Mouse (Mus musculus) CH12.LX (cell line): ENCODE data around the gene Mns1.

Experiments used
- BHLHE40 ChIP-seq: IDR thresholded peaks from 2 replicates; pipeline ENCODE4 v1.6.1; 2011; ENCODE audit warnings: mild to moderate bottlenecking, low read depth, low read length, improper control_type of control experiment
- CHD2 ChIP-seq: IDR thresholded peaks from 2 replicates; pipeline ENCODE4 v1.6.1; 2011; ENCODE audit warnings: low read length, improper control_type of control experiment
- CTCF ChIP-seq, 2 experiments: IDR thresholded peaks in 1 of 2; conservative IDR thresholded peaks in 1 of 2; 2 replicates each; pipeline ENCODE4 v1.5.1; 2011 to 2012; ENCODE audit warnings: low read depth in 2 of 2, low read length in 2 of 2, improper control_type of control experiment in 1 of 2, inconsistent platforms in 1 of 2, mild to moderate bottlenecking in 1 of 2, moderate library complexity in 1 of 2
- E2F4 ChIP-seq: IDR thresholded peaks from 2 replicates; pipeline ENCODE4 v1.6.1; 2011; ENCODE audit warnings: low read depth, low read length, improper control_type of control experiment; ENCODE audit not compliant: insufficient replicate concordance
- JUN ChIP-seq: IDR thresholded peaks from 2 replicates; pipeline ENCODE4 v1.6.1; 2011; ENCODE audit warnings: low read depth, mild to moderate bottlenecking, low read length, improper control_type of control experiment, moderate library complexity; ENCODE audit not compliant: insufficient read depth
- MEF2A ChIP-seq: IDR thresholded peaks from 2 replicates; pipeline ENCODE4 v1.6.1; 2014; ENCODE audit warnings: low read depth, mild to moderate bottlenecking, inconsistent platforms, low read length, improper control_type of control experiment, borderline replicate concordance
- POLR2A ChIP-seq: IDR thresholded peaks from 2 replicates; pipeline ENCODE4 v1.6.1; 2011; ENCODE audit warnings: low read depth, mild to moderate bottlenecking, improper control_type of control experiment, low read length
- POLR2AphosphoS2 ChIP-seq: IDR thresholded peaks from 2 replicates; pipeline ENCODE4 v1.6.1; 2011; ENCODE audit warnings: low read depth, low read length, improper control_type of control experiment
- TBP ChIP-seq: conservative IDR thresholded peaks from 2 replicates; pipeline ENCODE4 v1.6.1; 2011; ENCODE audit warnings: low read depth, low read length, improper control_type of control experiment
- USF1 ChIP-seq: IDR thresholded peaks from 2 replicates; pipeline ENCODE4 v1.6.1; 2014; ENCODE audit warnings: low read depth, mild to moderate bottlenecking, inconsistent platforms, low read length, improper control_type of control experiment

DNA sequence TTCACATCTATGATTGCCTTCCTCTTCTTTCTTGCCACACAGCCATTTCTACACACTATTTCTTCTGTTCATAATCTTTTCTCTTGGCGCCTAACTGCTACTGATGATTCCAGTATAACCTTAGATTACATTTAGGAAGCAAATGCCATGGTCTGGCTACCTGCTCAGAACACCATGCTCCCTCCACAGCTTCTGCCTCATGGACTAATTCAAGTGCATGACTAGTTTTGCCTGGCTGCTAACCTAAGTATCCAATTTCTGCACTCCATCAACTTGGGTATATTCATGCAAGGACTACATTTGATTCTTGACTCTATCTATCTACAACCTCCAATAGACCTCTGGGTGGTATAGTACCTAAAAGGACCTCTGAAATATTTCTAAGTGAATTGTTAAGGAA lies 32.0 kb downstream of the Mns1 start:
- TF ChIP-seq CTCF (conservative IDR thresholded peaks at IDR 0.05 in 1 of 2, IDR thresholded peaks at IDR 0.05 in 1 of 2; ENCODE audit: low read depth in 2 of 2, low read length in 2 of 2), result no peak
- no peak for TF ChIP-seq POLR2AphosphoS2
- TF ChIP-seq MEF2A, result no peak
- TF ChIP-seq E2F4, result no peak
- TF ChIP-seq TBP, result no peak
- TF ChIP-seq BHLHE40, result no peak
- TF ChIP-seq JUN, result no peak
- no peak for TF ChIP-seq POLR2A
- no peak for TF ChIP-seq CHD2
- no peak for TF ChIP-seq USF1
